Mouse (Mus musculus) Patski (cell line): ENCODE results near the gene Mical3. TPM values are rescaled to one million over a fixed set of nuclear protein-coding genes. Genes with fewer than 3 reads are reported as not detected.

Experiments used
- ATAC-seq: fragments of 100-300 bp; one replicate; pipeline ENCODE4 v1.8.0; 2021
- CTCF ChIA-PET: fragments of 350-600 bp; sonication (Branson Sonifier 250); formaldehyde crosslinking; loops from one replicate; lab custom pipeline; 2022; ENCODE audit warnings: inconsistent platforms; lab: Charles Lee
- POLR2A ChIA-PET: fragments of 350-600 bp; sonication (Branson Sonifier 250); formaldehyde crosslinking; loops from one replicate; lab custom pipeline; 2022; ENCODE audit warnings: antibody characterized with exemption, inconsistent platforms; lab: Charles Lee
- DNase-seq: peaks from one replicate; pipeline ENCODE4 v3.0.0-alpha.2; 2011; ENCODE audit warnings: low read depth, low spot score
- H3K27me3 ChIP-seq: fragments of 371-371 bp; one replicate; pipeline ENCODE4 v1.5.1; 2021
- CTCF ChIP-seq: fragments of 100-300 bp; IDR thresholded peaks from one replicate; pipeline ENCODE4 v1.5.1; 2021
- in situ Hi-C: fragments of 300-500 bp; cut with MboI; formaldehyde crosslinking; loops from 3 replicates; pipeline ENCODE4 v1.11.1; 2018; ENCODE audit warnings: low pct_unique_long_range_greater_than_20kb, mixed read lengths
- polyA plus RNA-seq: library from polyadenylated mRNA; unstranded; gene quantifications from one replicate; pipeline ENCODE4 v1.2.3, GENCODE M21; 2021

Mical3 gene
- polyA plus RNA-seq, 1 experiment from 2014 or later = 47.3 TPM

DNA sequence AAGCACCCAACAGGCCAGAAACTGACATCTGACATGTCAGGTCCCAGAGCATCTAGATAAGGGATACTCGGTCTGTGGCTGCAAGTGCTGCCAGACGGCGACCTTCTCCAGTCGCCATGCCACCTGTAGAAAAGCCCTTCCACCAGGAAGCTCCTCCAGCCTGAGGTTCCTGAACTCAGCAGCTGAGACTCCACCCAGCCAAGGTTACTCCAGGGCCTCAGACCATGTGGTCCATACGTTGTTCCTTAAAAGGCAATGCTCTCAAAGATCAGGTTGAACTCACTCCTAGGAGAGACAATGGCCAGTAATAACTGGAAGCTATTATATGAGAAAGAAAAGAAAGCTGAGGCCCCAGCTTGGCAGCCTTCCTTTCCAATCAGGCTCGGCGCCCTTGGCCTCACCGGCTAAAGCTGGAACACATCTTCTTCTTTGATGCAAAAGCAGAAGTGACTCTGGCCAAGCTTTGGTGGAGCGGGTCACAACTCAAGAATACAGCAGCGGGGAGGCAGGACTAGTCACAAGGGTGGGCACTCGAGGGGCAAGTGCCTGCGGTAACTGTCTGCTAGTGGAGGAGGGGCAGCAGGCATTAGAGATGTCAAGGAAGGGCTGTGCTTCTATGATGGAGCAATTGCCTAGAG lies 53.8 kb downstream of the Mical3 start:
- in situ Hi-C loops = no loop called here
- no peak for TF ChIP-seq CTCF
- DNase-seq (no peak), ATAC-seq (no peak)
- POLR2A ChIA-PET = no interaction called here
- no peaks in the 10 kb centered on the region for H3K27me3 ChIP-seq
- CTCF ChIA-PET = no interaction called here

DNA sequence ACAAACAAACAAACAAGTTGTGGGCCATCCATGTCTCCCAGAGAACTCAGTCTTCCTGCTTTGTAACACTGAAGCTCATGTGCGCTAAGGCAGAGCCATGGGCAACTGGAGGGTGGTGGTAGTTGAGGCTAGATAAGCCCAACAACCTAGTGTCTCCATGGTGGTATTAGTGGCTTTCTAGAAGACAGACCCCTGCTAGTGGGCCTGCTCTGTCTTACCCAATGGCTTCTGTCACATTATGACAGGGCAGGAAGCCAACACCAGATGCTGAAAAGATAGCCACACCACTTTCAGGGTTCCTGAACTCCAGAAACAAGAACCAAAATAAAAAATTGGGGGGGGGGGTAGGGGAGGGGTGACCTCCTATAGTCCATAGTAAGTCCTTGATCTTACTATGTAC lies 55.0 kb downstream of the Mical3 start:
- CTCF ChIA-PET = no interaction called here
- no peak for TF ChIP-seq CTCF
- H3K27me3 ChIP-seq = no peaks in the 10 kb centered on the region
- POLR2A ChIA-PET = no interaction called here
- ATAC-seq (no peak), DNase-seq (no peak)
- in situ Hi-C loops = no loop called here

DNA sequence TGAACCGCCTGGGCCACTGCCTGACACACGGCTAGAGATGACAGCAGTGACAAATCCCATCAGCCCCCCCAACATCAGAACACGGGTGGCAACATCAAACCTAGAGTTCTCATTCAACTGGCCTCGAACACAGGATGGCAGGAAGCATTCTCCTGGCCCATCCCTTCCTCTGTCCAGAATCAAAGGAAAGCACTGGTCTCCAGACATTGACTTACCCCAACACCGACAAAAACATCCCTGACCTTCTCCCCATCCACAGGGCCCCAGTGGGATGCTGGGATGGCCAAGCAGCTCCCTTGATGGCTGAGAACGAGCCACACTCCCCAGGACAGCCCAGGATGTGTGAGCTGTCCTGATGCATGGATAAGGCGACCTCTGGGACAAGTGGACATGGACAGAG lies 57.5 kb downstream of the Mical3 start:
- H3K27me3 ChIP-seq = no peaks in the 10 kb centered on the region
- ChIA-PET CTCF (interaction anchor here (1.4 kb wide), 1 partner anchor 9 kb away, joined by 4 read pairs; no protein-coding TSS in a partner anchor), POLR2A (interaction anchor here (0.5 kb wide), 1 partner anchor 49 kb away, joined by 3 read pairs; no protein-coding TSS in a partner anchor)
- TF ChIP-seq CTCF = no peak
- DNase-seq (no peak), ATAC-seq (no peak)
- in situ Hi-C loops = no loop called here

DNA sequence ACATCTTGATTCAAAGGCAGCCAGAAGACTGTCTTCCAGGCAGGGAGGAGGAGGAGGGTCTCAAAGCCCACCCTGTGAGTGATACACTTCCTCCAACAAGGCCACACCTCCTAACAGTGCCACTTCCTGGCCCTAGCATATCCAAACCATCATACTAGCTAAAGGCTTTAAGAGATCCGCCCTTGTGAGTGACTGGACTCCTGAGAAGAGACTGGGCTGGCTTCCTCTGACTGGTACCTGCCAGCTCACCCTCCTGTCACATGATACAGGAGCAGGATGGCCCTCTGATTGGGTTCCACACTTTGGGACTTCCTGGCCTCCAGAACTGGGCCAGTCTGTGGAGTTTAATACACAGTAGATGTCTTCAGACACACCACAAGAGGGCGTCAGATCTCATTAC lies 58.2 kb downstream of the Mical3 start:
- CTCF ChIA-PET = interaction anchor here (1.4 kb wide), 1 partner anchor 8 kb away, joined by 4 read pairs; no protein-coding TSS in a partner anchor
- in situ Hi-C loops = no loop called here

DNA sequence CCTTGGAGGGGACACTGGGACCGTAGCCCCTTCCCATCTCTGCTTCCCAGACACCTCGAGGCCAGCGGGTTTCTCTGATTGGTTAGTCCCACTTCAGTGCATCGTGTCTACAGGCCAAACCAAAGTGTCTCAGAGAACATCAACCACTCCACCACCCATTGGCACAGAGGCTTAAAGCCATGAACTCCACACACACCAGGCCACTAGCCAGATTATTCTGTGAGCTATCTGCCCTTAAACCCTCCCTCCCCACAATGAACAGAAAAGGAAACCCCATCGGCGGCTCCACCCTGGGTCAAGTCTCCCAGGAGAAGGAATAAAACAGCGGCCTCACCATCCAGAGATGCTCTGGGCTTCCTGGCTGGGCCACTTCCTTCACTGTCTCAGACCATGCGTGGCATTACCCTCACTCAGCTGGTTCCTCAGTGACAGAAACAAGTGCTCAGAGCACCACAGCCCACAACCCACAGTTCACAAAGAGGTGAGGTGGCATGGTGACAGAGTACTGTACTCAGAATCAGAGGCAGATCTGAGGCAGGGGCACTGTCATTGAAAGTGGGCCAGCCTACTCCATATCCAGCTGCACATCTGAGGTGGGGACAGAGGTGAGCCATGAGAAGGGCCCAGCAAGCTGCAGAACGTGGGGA lies 60.1 kb downstream of the Mical3 start:
- no peak for ATAC-seq
- no peak for DNase-seq
- POLR2A ChIA-PET = no interaction called here
- H3K27me3 ChIP-seq = no peaks in the 10 kb centered on the region
- in situ Hi-C loops = no loop called here
- no peak for TF ChIP-seq CTCF
- CTCF ChIA-PET = no interaction called here

More for the DNA sequence above, 58.2 kb downstream of the Mical3 start:
- no peaks in the 10 kb centered on the region for H3K27me3 ChIP-seq
- ATAC-seq (no peak), DNase-seq (no peak)
- POLR2A ChIA-PET = interaction anchor here (0.6 kb wide), 1 partner anchor 187 kb away, joined by 3 read pairs; no protein-coding TSS in a partner anchor
- no peak for TF ChIP-seq CTCF

DNA sequence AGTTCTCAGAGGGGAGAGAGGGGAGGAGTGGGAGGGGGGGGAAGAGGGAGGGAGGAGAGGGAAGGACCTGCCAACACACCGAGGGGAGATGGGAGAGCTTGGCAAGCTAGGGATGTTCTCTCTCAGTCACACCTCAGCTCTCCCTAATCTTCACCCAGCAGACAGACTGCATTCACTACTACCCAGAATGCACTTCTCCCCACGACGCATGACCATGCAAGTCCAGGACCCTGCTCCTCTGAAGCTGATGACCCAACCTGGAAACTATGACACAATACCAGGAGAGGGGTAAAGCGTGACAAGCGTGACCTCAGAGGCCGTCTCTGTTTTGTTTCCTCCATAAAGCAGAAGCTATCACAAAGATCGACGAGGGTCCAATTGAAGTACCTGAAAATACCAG lies 61.6 kb downstream of the Mical3 start:
- no peaks in the 10 kb centered on the region for H3K27me3 ChIP-seq
- in situ Hi-C loops = no loop called here
- ChIA-PET POLR2A (no interaction called here), CTCF (interaction anchor here (0.8 kb wide), 1 partner anchor 9 kb away, joined by 3 read pairs; no protein-coding TSS in a partner anchor)
- DNase-seq = no peak
- no peak for ATAC-seq
- no peak for TF ChIP-seq CTCF

DNA sequence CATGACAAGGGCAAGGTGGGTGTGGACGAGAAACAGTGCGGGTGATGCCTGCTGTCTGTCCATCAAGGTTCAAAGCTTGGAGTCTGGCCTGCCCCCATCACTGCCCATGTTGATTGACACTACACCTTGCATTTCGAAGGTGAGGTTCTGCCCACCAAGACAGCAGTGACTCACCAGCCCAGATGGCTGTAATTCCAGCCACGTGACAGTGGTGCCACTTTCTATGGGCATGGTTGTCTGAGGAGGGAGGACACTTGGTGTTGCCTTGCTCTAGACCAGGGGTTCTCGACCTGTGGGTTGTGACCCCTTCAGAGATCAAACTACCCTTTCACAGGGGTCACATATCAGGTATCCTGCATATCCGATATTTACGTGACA lies 62.7 kb downstream of the Mical3 start:
- ChIA-PET CTCF (no interaction called here), POLR2A (no interaction called here)
- H3K27me3 ChIP-seq = no peaks in the 10 kb centered on the region
- no peak for TF ChIP-seq CTCF
- no peak for DNase-seq
- ATAC-seq = peak; percentile 2
- in situ Hi-C loops = no loop called here

DNA sequence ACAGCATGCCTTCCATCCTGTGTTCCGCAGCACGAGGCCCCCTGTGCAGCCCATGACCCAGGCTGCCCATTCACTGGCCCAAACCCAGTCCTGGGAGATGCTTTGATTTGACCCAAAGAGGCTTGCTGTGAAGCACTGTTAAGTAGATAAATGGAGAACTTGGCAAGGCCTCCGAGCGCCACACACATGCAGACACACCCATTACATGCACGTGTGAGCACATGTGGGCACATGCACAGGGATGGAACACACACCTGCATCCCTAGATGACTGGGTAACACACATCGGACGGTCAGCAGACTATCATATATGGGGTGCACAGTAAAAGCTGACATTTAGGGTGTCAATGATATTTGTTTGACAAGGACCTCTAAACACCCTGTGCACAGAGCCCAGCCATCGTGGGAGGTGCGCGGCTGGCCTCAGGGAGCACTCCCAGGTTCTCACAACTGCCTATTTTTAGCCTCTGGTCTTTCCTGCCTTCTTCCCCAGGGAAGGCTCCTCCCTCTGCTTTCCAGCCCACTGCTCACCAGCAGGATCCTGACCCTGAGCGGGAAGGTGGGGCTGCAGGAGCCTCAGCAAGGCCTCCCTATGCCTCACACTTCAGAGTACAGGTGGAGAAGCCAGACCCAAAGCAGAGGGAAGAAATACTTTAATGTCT lies 63.2 kb downstream of the Mical3 start:
- no peaks in the 10 kb centered on the region for H3K27me3 ChIP-seq
- DNase-seq (no peak), ATAC-seq (peak; percentile 26)
- ChIA-PET CTCF (interaction anchor here (1.6 kb wide), 1 partner anchor 10 kb away, joined by 5 read pairs; no protein-coding TSS in a partner anchor), POLR2A (no interaction called here)
- no peak for TF ChIP-seq CTCF
- in situ Hi-C loops = no loop called here

DNA sequence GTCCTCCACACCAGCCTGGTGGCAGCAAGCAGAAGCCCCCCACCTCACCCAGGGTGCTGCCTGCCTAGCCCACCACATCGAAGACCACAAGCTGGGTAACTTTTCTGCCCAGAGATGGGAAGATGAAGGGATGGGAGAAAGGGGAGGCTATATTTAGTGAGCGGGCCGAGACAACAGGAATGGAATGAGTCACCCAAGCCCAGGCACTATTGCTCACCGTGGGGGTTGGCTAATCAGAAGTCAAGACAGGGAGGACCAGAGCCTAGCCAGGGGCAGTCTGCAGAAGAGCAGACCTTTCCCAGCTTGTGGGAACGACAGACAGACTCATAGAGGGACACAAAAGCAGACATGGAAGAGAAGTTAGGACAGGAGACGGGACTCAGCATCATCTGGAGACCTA lies 64.0 kb downstream of the Mical3 start:
- peak; percentile 73 for ATAC-seq
- no peaks in the 10 kb centered on the region for H3K27me3 ChIP-seq
- in situ Hi-C loops = no loop called here
- TF ChIP-seq CTCF = no peak
- POLR2A ChIA-PET = interaction anchor here (1.3 to 1.5 kb wide), 2 partner anchors 9 to 11 kb away, joined by 3 to 4 read pairs; no protein-coding TSS in a partner anchor
- CTCF ChIA-PET = interaction anchor here (1.3 to 1.6 kb wide), 2 partner anchors 9 to 15 kb away, joined by 3 to 5 read pairs; no protein-coding TSS in a partner anchor
- no peak for DNase-seq

DNA sequence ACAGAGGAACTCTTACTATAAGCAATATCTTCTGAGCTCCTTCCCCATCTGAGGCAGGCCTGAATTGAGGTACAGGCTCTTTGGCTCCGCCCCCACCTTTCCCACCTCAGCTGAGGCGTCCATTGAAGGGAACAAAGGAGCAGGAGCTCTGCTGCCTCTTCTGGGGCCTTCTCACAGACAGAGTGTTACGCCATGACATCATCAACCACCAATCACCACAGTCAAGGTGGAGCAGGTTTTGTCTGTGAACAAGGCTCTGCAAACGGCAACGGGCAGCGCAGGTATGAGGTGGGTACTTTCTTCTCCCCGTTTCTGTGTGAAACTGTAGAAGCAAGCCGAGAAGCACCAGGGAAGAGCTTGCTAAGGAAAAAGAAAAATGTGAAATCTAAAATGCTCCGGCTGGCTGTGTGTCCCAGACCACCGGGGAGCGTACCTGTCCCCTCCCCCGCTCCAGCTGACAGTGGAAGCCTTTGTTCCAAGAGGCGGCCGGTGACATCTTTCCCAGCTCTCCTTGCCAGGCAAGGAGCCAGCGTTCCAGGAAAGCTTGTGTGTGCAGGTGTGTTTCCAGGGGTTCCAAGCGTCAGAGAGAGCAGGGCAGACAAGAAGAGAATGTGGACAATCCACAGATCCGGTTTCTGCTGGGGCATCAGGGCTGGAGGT lies 66.3 kb downstream of the Mical3 start:
- H3K27me3 ChIP-seq = no peaks in the 10 kb centered on the region
- DNase-seq (no peak), ATAC-seq (no peak)
- ChIA-PET POLR2A (no interaction called here), CTCF (interaction anchor here (1.2 kb wide), 1 partner anchor 9 kb away, joined by 4 read pairs; no protein-coding TSS in a partner anchor)
- in situ Hi-C loops = no loop called here
- no peak for TF ChIP-seq CTCF
